Mouse (Mus musculus): Measurements from ENCODE around the gene Vmn1r215. TPM values are rescaled to one million over a fixed set of nuclear protein-coding genes. Genes with fewer than 3 reads are reported as not detected.
"Not testable (repeated sequence)": the region's sequence is repeated elsewhere in the genome, so short reads cannot be mapped to it uniquely, and the experiment has no call there.

Vmn1r215 gene
- total and polyA plus RNA-seq, 2 experiments from 2014 or later = not detected

- Histone ChIP-seq H3K9ac (replicated peaks; ENCODE audit: low read depth, low read length) (no peak overlapping the region), H3K9me3 (replicated peaks; ENCODE audit: control insufficient read depth, low read length) (no peaks in the 10 kb centered on the region), H3K36me3 (replicated peaks; ENCODE audit: control insufficient read depth, insufficient read depth, low read length) (no peaks in the 10 kb centered on the region), H3K4me2 (ENCODE audit: low read depth, low read length) (no peak overlapping the region), H3K4me3 (ENCODE audit: low read depth, low read length) (no peak overlapping the region), H3K27ac (ENCODE audit: low read depth) (no peak overlapping the region), H3K27me3 (ENCODE audit: control insufficient read depth, insufficient read depth, low read length) (no peaks in the 10 kb centered on the region), H3K4me1 (ENCODE audit: control insufficient read depth, insufficient read depth) (no peaks in the 10 kb centered on the region)
- WGBS = 85% methylated on average over 4 of the region's 4 CpGs
- TF ChIP-seq CTCF (IDR thresholded peaks at IDR 0.05; ENCODE audit: low read depth) = no peak
- no peak for TF ChIP-seq EP300 (IDR thresholded peaks at IDR 0.05; ENCODE audit: low read depth)
- ATAC-seq (ENCODE audit: insufficient read depth, low read depth) (no peak), DNase-seq (ENCODE audit: low spot score) (no peak)
These were observed 26.6 kb downstream of the Vmn1r215 start for GRCm38 (mm10) chr13:23094386-23094785.

- not testable (repeated sequence) for H3K36me3 ChIP-seq (replicated peaks; ENCODE audit: control insufficient read depth, insufficient read depth, low read length); H3K4me1 ChIP-seq (ENCODE audit: control insufficient read depth, insufficient read depth); H3K9me3 ChIP-seq (replicated peaks; ENCODE audit: control insufficient read depth, low read length); H3K4me2 ChIP-seq (ENCODE audit: low read depth, low read length); H3K27me3 ChIP-seq (ENCODE audit: control insufficient read depth, insufficient read depth, low read length); ATAC-seq (ENCODE audit: insufficient read depth, low read depth); H3K4me3 ChIP-seq (ENCODE audit: low read depth, low read length); H3K9ac ChIP-seq (replicated peaks; ENCODE audit: low read depth, low read length); DNase-seq (ENCODE audit: low spot score); H3K27ac ChIP-seq (ENCODE audit: low read depth)
- 76% methylated on average over 1 of the region's 1 CpGs for WGBS
These were observed 50.3 kb downstream of the Vmn1r215 start, which contains the start of gene Vmn1r217 for GRCm38 (mm10) chr13:23118126-23118525. TSS of gene Vmn1r217 (minus strand) at chr13:23118226.

DNA sequence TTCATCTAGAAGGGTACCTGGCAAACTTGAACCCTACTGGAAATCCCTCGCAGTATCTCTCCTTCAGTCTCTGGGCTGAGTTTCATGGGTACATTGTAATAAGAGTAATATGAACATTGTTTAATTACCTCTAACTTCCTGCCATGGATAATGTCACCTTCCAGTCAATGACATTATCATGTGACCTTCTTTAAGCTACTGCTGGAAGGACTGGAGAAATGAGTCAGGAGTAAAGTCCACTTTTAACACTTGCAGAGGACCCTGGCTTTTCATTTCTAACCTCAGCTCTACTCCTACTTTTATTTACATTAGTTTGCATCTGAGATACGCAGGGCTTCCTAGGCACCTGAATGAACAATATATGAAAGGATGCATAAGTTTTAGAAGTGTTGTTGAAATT lies 52.8 kb downstream of the Vmn1r215 start:
- Histone ChIP-seq H3K36me3 (replicated peaks; ENCODE audit: control insufficient read depth, insufficient read depth, low read length) (no peaks in the 10 kb centered on the region), H3K27me3 (ENCODE audit: control insufficient read depth, insufficient read depth, low read length) (no peaks in the 10 kb centered on the region), H3K9me3 (replicated peaks; ENCODE audit: control insufficient read depth, low read length) (no peaks in the 10 kb centered on the region), H3K4me3 (ENCODE audit: low read depth, low read length) (no peak overlapping the region), H3K9ac (replicated peaks; ENCODE audit: low read depth, low read length) (no peak overlapping the region), H3K4me2 (ENCODE audit: low read depth, low read length) (no peak overlapping the region), H3K4me1 (ENCODE audit: control insufficient read depth, insufficient read depth) (no peaks in the 10 kb centered on the region), H3K27ac (ENCODE audit: low read depth) (no peak overlapping the region)
- DNase-seq (ENCODE audit: low spot score) = no peak
- WGBS = 83% methylated on average over 2 of the region's 2 CpGs
- ATAC-seq (ENCODE audit: insufficient read depth, low read depth) = no peak
- TF ChIP-seq EP300 (IDR thresholded peaks at IDR 0.05; ENCODE audit: low read depth) (no peak), CTCF (IDR thresholded peaks at IDR 0.05; ENCODE audit: low read depth) (no peak)

Other genes starting within 250 kb of the Vmn1r215 start
- not detected in 2 replicates for gene Vmn1r210, start 236.7 kb upstream of the Vmn1r215 start, total RNA-seq (2014; rRNA removed; ENCODE audit: low replicate concordance)
- gene Vmn1r210, start 236.7 kb upstream of the Vmn1r215 start, polyA plus RNA-seq (2015; fragmentation: Nextera tagmentation; extraction: Ambion mirVana) = not detected in 2 replicates
- not detected in 2 replicates for gene Vmn1r211, start 210.5 kb upstream of the Vmn1r215 start, total RNA-seq (2014; rRNA removed; ENCODE audit: low replicate concordance)
- not detected in 2 replicates for gene Vmn1r211, start 210.5 kb upstream of the Vmn1r215 start, polyA plus RNA-seq (2015; fragmentation: Nextera tagmentation; extraction: Ambion mirVana)
- gene Vmn1r212, start 183.8 kb upstream of the Vmn1r215 start, total RNA-seq (2014; rRNA removed; ENCODE audit: low replicate concordance) = not detected in 2 replicates
- not detected in 2 replicates for gene Vmn1r212, start 183.8 kb upstream of the Vmn1r215 start, polyA plus RNA-seq (2015; fragmentation: Nextera tagmentation; extraction: Ambion mirVana)
- not detected in 2 replicates for gene Vmn1r213, start 60.4 kb upstream of the Vmn1r215 start, total RNA-seq (2014; rRNA removed; ENCODE audit: low replicate concordance)
- not detected in 2 replicates for gene Vmn1r213, start 60.4 kb upstream of the Vmn1r215 start, polyA plus RNA-seq (2015; fragmentation: Nextera tagmentation; extraction: Ambion mirVana)
- gene Vmn1r214, start 37.6 kb upstream of the Vmn1r215 start, total RNA-seq (2014; rRNA removed; ENCODE audit: low replicate concordance) = not detected in 2 replicates
- not detected in 2 replicates for gene Vmn1r214, start 37.6 kb upstream of the Vmn1r215 start, polyA plus RNA-seq (2015; fragmentation: Nextera tagmentation; extraction: Ambion mirVana)
- not detected in 2 replicates for gene Vmn1r217, start 50.2 kb downstream of the Vmn1r215 start, total RNA-seq (2014; rRNA removed; ENCODE audit: low replicate concordance)
- gene Vmn1r217, start 50.2 kb downstream of the Vmn1r215 start, polyA plus RNA-seq (2015; fragmentation: Nextera tagmentation; extraction: Ambion mirVana) = not detected in 2 replicates
- not detected in 2 replicates for gene Vmn1r218, start 65.1 kb downstream of the Vmn1r215 start, total RNA-seq (2014; rRNA removed; ENCODE audit: low replicate concordance)
- gene Vmn1r218, start 65.1 kb downstream of the Vmn1r215 start, polyA plus RNA-seq (2015; fragmentation: Nextera tagmentation; extraction: Ambion mirVana) = not detected in 2 replicates
- not detected in 2 replicates for gene Vmn1r219, start 91.3 kb downstream of the Vmn1r215 start, total RNA-seq (2014; rRNA removed; ENCODE audit: low replicate concordance)
- gene Vmn1r219, start 91.3 kb downstream of the Vmn1r215 start, polyA plus RNA-seq (2015; fragmentation: Nextera tagmentation; extraction: Ambion mirVana) = not detected in 2 replicates
- not detected in 2 replicates for gene Vmn1r220, start 120.0 kb downstream of the Vmn1r215 start, total RNA-seq (2014; rRNA removed; ENCODE audit: low replicate concordance)
- gene Vmn1r220, start 120.0 kb downstream of the Vmn1r215 start, polyA plus RNA-seq (2015; fragmentation: Nextera tagmentation; extraction: Ambion mirVana) = not detected in 2 replicates
- gene Vmn1r221, start 146.1 kb downstream of the Vmn1r215 start, total RNA-seq (2014; rRNA removed; ENCODE audit: low replicate concordance) = not detected in 2 replicates
- not detected in 2 replicates for gene Vmn1r221, start 146.1 kb downstream of the Vmn1r215 start, polyA plus RNA-seq (2015; fragmentation: Nextera tagmentation; extraction: Ambion mirVana)
- not detected in 2 replicates for gene Vmn1r222, start 167.9 kb downstream of the Vmn1r215 start, total RNA-seq (2014; rRNA removed; ENCODE audit: low replicate concordance)
- not detected in 2 replicates for gene Vmn1r222, start 167.9 kb downstream of the Vmn1r215 start, polyA plus RNA-seq (2015; fragmentation: Nextera tagmentation; extraction: Ambion mirVana)
- not detected in 2 replicates for gene Vmn1r223, start 179.1 kb downstream of the Vmn1r215 start, total RNA-seq (2014; rRNA removed; ENCODE audit: low replicate concordance)
- not detected in 2 replicates for gene Vmn1r223, start 179.1 kb downstream of the Vmn1r215 start, polyA plus RNA-seq (2015; fragmentation: Nextera tagmentation; extraction: Ambion mirVana)

Data from heart, postnatal 0 days (tissue).